Mouse (Mus musculus): ENCODE measurements around the gene Galr3. TPM values are rescaled to one million over a fixed set of nuclear protein-coding genes. Genes with fewer than 3 reads are reported as not detected.

Gene Galr3
- total and polyA plus RNA-seq, 3 experiments: not detected

DNA sequence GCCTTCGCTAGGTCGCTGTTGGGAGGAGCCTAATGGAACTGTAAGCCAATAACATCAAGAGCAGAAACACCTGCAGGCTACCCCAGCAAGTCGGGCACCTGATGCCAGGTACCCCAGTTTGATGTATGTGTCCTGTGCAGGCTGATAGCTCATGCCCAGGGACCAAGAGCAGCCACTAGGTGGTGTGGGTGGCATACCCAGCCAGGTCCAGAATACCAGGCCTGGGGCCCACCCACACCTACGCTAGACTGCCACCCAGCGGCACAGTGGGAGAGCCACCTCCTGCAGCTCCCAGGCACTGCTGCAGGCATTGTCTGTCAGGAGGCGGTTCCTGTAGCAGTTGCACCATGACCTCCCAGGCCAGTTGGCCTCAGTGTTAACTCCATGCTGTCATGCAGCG, 2.8 kb upstream of the Galr3 start:
- Histone ChIP-seq H3K36me3 (ENCODE audit: control insufficient read depth, insufficient read depth, low read length) (no peaks in the 10 kb centered on the region), H3K27me3 (ENCODE audit: control insufficient read depth, insufficient read depth, low read length) (peaks cover 14% of the 10 kb centered on the region), H3K4me3 (no peak overlapping the region), H3K9ac (ENCODE audit: low read depth, low read length) (no peak overlapping the region), H3K27ac (no peak overlapping the region), H3K79me2 (replicated peaks; ENCODE audit: control insufficient read depth, insufficient read depth, low read length) (no peaks in the 10 kb centered on the region), H3K4me1 (ENCODE audit: control insufficient read depth, insufficient read depth, low read length) (peaks cover 4% of the 10 kb centered on the region)
- TF ChIP-seq EP300 (IDR thresholded peaks at IDR 0.05; ENCODE audit: insufficient read depth, low read depth, low read length) (0 out of 2 replicates have a peak, but pooled peaks have one; percentile 61), POLR2A (IDR thresholded peaks at IDR 0.05; ENCODE audit: insufficient read depth, low read depth, low read length) (no peak), CTCF (IDR thresholded peaks at IDR 0.05) (peak; percentile 90)
- intact Hi-C loops (cut with DNase I): loop anchor here (2.0 kb wide), 1 partner anchor 110 kb away; no protein-coding TSS in a partner anchor
- peak; percentile 65 to 80 for DNase-seq
- 24% methylated on average over 7 of the region's 7 CpGs for WGBS

- peaks cover 14% of the 10 kb centered on the region for H3K27me3 ChIP-seq (ENCODE audit: control insufficient read depth, insufficient read depth, low read length)
- 27% methylated on average over 24 of the region's 24 CpGs for WGBS
- no peaks in the 10 kb centered on the region for H3K79me2 ChIP-seq (replicated peaks; ENCODE audit: control insufficient read depth, insufficient read depth, low read length)
- intact Hi-C loops (cut with DNase I): no loop called here
- H3K9ac ChIP-seq (ENCODE audit: low read depth, low read length): no peak overlapping the region
- TF ChIP-seq POLR2A (IDR thresholded peaks at IDR 0.05; ENCODE audit: insufficient read depth, low read depth, low read length) (no peak), EP300 (IDR thresholded peaks at IDR 0.05; ENCODE audit: insufficient read depth, low read depth, low read length) (no peak), CTCF (IDR thresholded peaks at IDR 0.05) (no peak)
- DNase-seq: no peak
- peaks cover 4% of the 10 kb centered on the region for H3K4me1 ChIP-seq (ENCODE audit: control insufficient read depth, insufficient read depth, low read length)
- H3K27ac ChIP-seq: no peak overlapping the region
- no peak overlapping the region for H3K4me3 ChIP-seq
- no peaks in the 10 kb centered on the region for H3K36me3 ChIP-seq (ENCODE audit: control insufficient read depth, insufficient read depth, low read length)
Measured at GRCm38 (mm10) chr15:79040501-79041416, 926 bp upstream of the Galr3 start.

DNA sequence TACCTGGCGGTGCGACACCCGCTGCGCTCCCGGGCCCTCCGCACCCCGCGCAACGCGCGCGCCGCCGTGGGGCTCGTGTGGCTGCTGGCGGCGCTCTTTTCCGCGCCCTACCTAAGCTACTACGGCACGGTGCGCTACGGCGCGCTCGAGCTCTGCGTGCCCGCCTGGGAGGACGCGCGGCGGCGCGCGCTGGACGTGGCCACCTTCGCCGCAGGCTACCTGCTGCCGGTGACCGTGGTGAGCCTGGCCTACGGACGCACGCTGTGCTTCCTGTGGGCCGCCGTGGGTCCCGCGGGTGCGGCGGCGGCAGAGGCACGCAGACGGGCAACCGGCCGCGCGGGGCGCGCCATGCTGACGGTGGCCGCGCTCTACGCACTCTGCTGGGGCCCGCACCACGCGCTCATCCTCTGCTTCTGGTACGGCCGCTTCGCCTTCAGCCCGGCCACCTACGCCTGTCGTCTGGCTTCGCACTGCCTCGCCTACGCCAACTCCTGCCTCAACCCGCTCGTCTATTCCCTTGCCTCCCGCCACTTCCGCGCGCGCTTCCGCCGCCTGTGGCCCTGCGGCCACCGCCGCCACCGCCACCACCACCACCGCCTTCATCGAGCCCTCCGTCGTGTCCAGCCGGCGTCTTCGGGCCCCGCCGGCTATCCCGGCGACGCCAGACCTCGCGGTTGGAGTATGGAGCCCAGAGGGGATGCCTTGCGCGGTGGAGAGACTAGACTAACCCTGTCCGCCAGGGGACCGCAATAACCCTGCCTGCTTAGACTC, 1.2 kb downstream of the Galr3 start:
- Histone ChIP-seq H3K79me2 (replicated peaks; ENCODE audit: control insufficient read depth, insufficient read depth, low read length) (no peaks in the 10 kb centered on the region), H3K9ac (ENCODE audit: low read depth, low read length) (peak overlapping the region; percentile 44), H3K4me1 (ENCODE audit: control insufficient read depth, insufficient read depth, low read length) (peaks cover 3% of the 10 kb centered on the region), H3K36me3 (ENCODE audit: control insufficient read depth, insufficient read depth, low read length) (no peaks in the 10 kb centered on the region), H3K4me3 (peak overlapping the region; percentile 46), H3K27me3 (ENCODE audit: control insufficient read depth, insufficient read depth, low read length) (peaks cover 14% of the 10 kb centered on the region), H3K27ac (no peak overlapping the region)
- no peak for TF ChIP-seq POLR2A (IDR thresholded peaks at IDR 0.05; ENCODE audit: insufficient read depth, low read depth, low read length)
- no peak for TF ChIP-seq EP300 (IDR thresholded peaks at IDR 0.05; ENCODE audit: insufficient read depth, low read depth, low read length)
- TF ChIP-seq CTCF (IDR thresholded peaks at IDR 0.05): no peak
- 1% methylated on average over 97 of the region's 105 CpGs for WGBS
- no peak for DNase-seq
- intact Hi-C loops (cut with DNase I): no loop called here

DNA sequence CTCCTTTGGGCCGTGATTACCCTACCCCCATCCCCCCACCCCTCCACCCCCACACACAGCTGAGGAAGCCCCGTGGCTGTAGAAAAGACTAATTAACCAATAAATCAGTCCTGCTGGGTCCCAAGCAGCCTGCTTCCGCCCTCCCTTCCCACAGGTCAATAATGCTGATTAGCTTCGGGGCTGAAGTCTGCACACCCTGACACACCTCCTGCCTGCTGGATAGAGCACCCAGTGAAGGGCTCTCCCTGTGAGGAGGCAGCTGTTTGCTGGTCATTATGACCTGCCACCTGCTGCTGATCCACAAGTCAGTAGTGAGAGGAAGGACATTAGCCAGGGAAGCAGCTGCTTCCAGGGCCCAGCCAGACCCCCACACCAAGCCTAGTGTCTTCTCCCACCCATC, 3.2 kb downstream of the Galr3 start:
- no peak overlapping the region for H3K4me3 ChIP-seq
- intact Hi-C loops (cut with DNase I): no loop called here
- peaks cover 14% of the 10 kb centered on the region for H3K27me3 ChIP-seq (ENCODE audit: control insufficient read depth, insufficient read depth, low read length)
- no peaks in the 10 kb centered on the region for H3K36me3 ChIP-seq (ENCODE audit: control insufficient read depth, insufficient read depth, low read length)
- no peak for DNase-seq
- no peak overlapping the region for H3K9ac ChIP-seq (ENCODE audit: low read depth, low read length)
- no peaks in the 10 kb centered on the region for H3K79me2 ChIP-seq (replicated peaks; ENCODE audit: control insufficient read depth, insufficient read depth, low read length)
- WGBS: 51% methylated on average over 4 of the region's 4 CpGs
- no peaks in the 10 kb centered on the region for H3K4me1 ChIP-seq (ENCODE audit: control insufficient read depth, insufficient read depth, low read length)
- TF ChIP-seq EP300 (IDR thresholded peaks at IDR 0.05; ENCODE audit: insufficient read depth, low read depth, low read length): no peak
- TF ChIP-seq CTCF (IDR thresholded peaks at IDR 0.05): no peak
- TF ChIP-seq POLR2A (IDR thresholded peaks at IDR 0.05; ENCODE audit: insufficient read depth, low read depth, low read length): no peak
- H3K27ac ChIP-seq: no peak overlapping the region

- Histone ChIP-seq H3K36me3 (ENCODE audit: control insufficient read depth, insufficient read depth, low read length) (no peaks in the 10 kb centered on the region), H3K27ac (no peak overlapping the region), H3K27me3 (ENCODE audit: control insufficient read depth, insufficient read depth, low read length) (no peaks in the 10 kb centered on the region), H3K9ac (ENCODE audit: low read depth, low read length) (no peak overlapping the region), H3K79me2 (replicated peaks; ENCODE audit: control insufficient read depth, insufficient read depth, low read length) (no peaks in the 10 kb centered on the region), H3K4me1 (ENCODE audit: control insufficient read depth, insufficient read depth, low read length) (no peaks in the 10 kb centered on the region), H3K4me3 (no peak overlapping the region)
- TF ChIP-seq CTCF (IDR thresholded peaks at IDR 0.05) (no peak), EP300 (IDR thresholded peaks at IDR 0.05; ENCODE audit: insufficient read depth, low read depth, low read length) (no peak), POLR2A (IDR thresholded peaks at IDR 0.05; ENCODE audit: insufficient read depth, low read depth, low read length) (no peak)
- 48% methylated on average over 4 of the region's 4 CpGs for WGBS
- no peak for DNase-seq
- intact Hi-C loops (cut with DNase I): no loop called here
Measured at GRCm38 (mm10) chr15:79048186-79048585, 6.5 kb downstream of the Galr3 start.

All from heart, adult 2 months (tissue).